Mouse (Mus musculus): ENCODE measurements around the gene Fignl1. TPM values are rescaled to one million over a fixed set of nuclear protein-coding genes. Genes with fewer than 3 reads are reported as not detected.
A peak's percentile ranks its signal among the peaks of the same experiment; 100 is the strongest.

The Fignl1 gene
- total and polyA plus RNA-seq, 3 experiments: 34.2 to 59.9 (median 51.2) TPM

GRCm38 (mm10) chr11:11811906-11812480 is 3.2 kb upstream of the Fignl1 start:
- Histone ChIP-seq H3K9me3 (replicated peaks; ENCODE audit: insufficient read depth, low read length) (no peaks in the 10 kb centered on the region), H3K4me1 (ENCODE audit: control insufficient read depth in 1 of 2, insufficient read depth in 2 of 2, low read length in 2 of 2) (peaks cover 13 to 17% of the 10 kb centered on the region in 2 experiments), H3K36me3 (ENCODE audit: control insufficient read depth in 1 of 2, insufficient read depth in 2 of 2, low read length in 2 of 2) (peaks cover 0 to 28% of the 10 kb centered on the region in 2 experiments; a peak in 2 of 4 replicates), H3K79me2 (ENCODE audit: control insufficient read depth, insufficient read depth, low read length, poor library complexity) (peaks cover 13% of the 10 kb centered on the region), H3K4me3 (ENCODE audit: control insufficient read depth in 1 of 2, insufficient read depth in 1 of 2, low read depth in 2 of 2, low read length in 2 of 2) (no peak overlapping the region), H3K27me3 (ENCODE audit: control insufficient read depth in 1 of 2, insufficient read depth in 2 of 2, low read length in 2 of 2) (no peaks in the 10 kb centered on the region), H3K27ac (ENCODE audit: control insufficient read depth, low read depth, low read length) (no peak overlapping the region), H3K9ac (ENCODE audit: control insufficient read depth, low read depth, low read length, poor library complexity, severe bottlenecking) (no peak overlapping the region)
- DNase-seq (ENCODE audit: low read depth, low spot score): peak; percentile 93
- TF ChIP-seq ELF1 (IDR thresholded peaks at IDR 0.05; ENCODE audit: low read depth, low read length): no peak
- peak; percentile 95 for TF ChIP-seq RCOR1 (IDR thresholded peaks at IDR 0.05; ENCODE audit: low read depth, low read length)
- no peak for TF ChIP-seq ZMIZ1 (IDR thresholded peaks at IDR 0.05; ENCODE audit: low read depth, low read length)
- no peak for TF ChIP-seq MAZ (IDR thresholded peaks at IDR 0.05; ENCODE audit: low read depth, low read length)
- TF ChIP-seq RAD21 (IDR thresholded peaks at IDR 0.05; ENCODE audit: low read depth, low read length): peak; percentile 93
- TF ChIP-seq TBP (IDR thresholded peaks at IDR 0.05; ENCODE audit: low read depth, low read length): peak; percentile 36; the same call in 1 of the 2 replicates
- TF ChIP-seq SMC3 (IDR thresholded peaks at IDR 0.05; ENCODE audit: low read depth, low read length): peak; percentile 99
- TF ChIP-seq TAL1 (IDR thresholded peaks at IDR 0.05; ENCODE audit: low read length): peak; percentile 72
- TF ChIP-seq ZNF384 (IDR thresholded peaks at IDR 0.05; ENCODE audit: low read depth, low read length): peak; percentile 56
- no peak for TF ChIP-seq POLR2A (IDR thresholded peaks at IDR 0.05; ENCODE audit: control insufficient read depth in 1 of 2, insufficient read depth in 1 of 2, low read depth in 1 of 2, low read length in 2 of 2, poor library complexity in 1 of 2)
- 0 out of 2 replicates have a peak, but pooled peaks have one; percentile 10 for TF ChIP-seq ETS1 (IDR thresholded peaks at IDR 0.05; ENCODE audit: low read depth, low read length)
- peak; percentile 95 to 99 (median 98) for TF ChIP-seq CTCF (IDR thresholded peaks at IDR 0.05 in 2 of 3, conservative IDR thresholded peaks at IDR 0.05 in 1 of 3; ENCODE audit: control insufficient read depth in 1 of 3, insufficient read depth in 1 of 3, low read depth in 2 of 3, low read length in 3 of 3, poor library complexity in 1 of 3, severe bottlenecking in 1 of 3)
- peak; percentile 80; the same call in 1 of the 2 replicates for TF ChIP-seq TCF12 (IDR thresholded peaks at IDR 0.05; ENCODE audit: low read depth, low read length)
- peak; percentile 78 for TF ChIP-seq GATA1 (IDR thresholded peaks at IDR 0.05; ENCODE audit: low read depth, low read length)
- TF ChIP-seq EP300 (IDR thresholded peaks at IDR 0.05; ENCODE audit: low read depth in 1 of 2, low read length in 2 of 2): peak; percentile 76 to 78; a peak in 3 of 4 replicates
- TF ChIP-seq MYC (IDR thresholded peaks at IDR 0.05; ENCODE audit: low read depth, low read length): 0 out of 2 replicates have a peak, but pooled peaks have one; percentile 25
- TF ChIP-seq ZC3H11A (IDR thresholded peaks at IDR 0.05; ENCODE audit: low read depth, low read length): peak; percentile 91

- peak; percentile 53; the same call in 1 of the 2 replicates for TF ChIP-seq ZKSCAN1 (IDR thresholded peaks at IDR 0.05; ENCODE audit: low read depth, low read length)
- no peak for TF ChIP-seq USF2 (IDR thresholded peaks at IDR 0.05; ENCODE audit: borderline replicate concordance in 1 of 2, insufficient read depth in 1 of 2, low read depth in 1 of 2, low read length in 2 of 2)
- TF ChIP-seq MYB (IDR thresholded peaks at IDR 0.05; ENCODE audit: low read depth, low read length): no peak
- peak; percentile 79 for TF ChIP-seq RCOR1 (IDR thresholded peaks at IDR 0.05; ENCODE audit: low read depth, low read length)
- 0 out of 2 replicates have a peak, but pooled peaks have one; percentile 5 for TF ChIP-seq MYC (IDR thresholded peaks at IDR 0.05; ENCODE audit: low read depth, low read length)
- TF ChIP-seq SIN3A (IDR thresholded peaks at IDR 0.05; ENCODE audit: low read length): peak; percentile 45; the same call in 1 of the 2 replicates
- TF ChIP-seq ETS1 (IDR thresholded peaks at IDR 0.05; ENCODE audit: low read depth, low read length): 0 out of 2 replicates have a peak, but pooled peaks have one; percentile 35
- TF ChIP-seq ZMIZ1 (IDR thresholded peaks at IDR 0.05; ENCODE audit: low read depth, low read length): no peak; the same call in 1 of the 2 replicates
- peak; percentile 79; the same call in 1 of the 2 replicates for TF ChIP-seq CHD1 (IDR thresholded peaks at IDR 0.05; ENCODE audit: low read depth, low read length)
- TF ChIP-seq ELF1 (IDR thresholded peaks at IDR 0.05; ENCODE audit: low read depth, low read length): no peak
- TF ChIP-seq E2F4 (IDR thresholded peaks at IDR 0.05; ENCODE audit: borderline replicate concordance, low read depth, low read length): no peak
- TF ChIP-seq SMC3 (IDR thresholded peaks at IDR 0.05; ENCODE audit: low read depth, low read length): no peak
- no peak; the same call in 1 of the 2 replicates for TF ChIP-seq TBP (IDR thresholded peaks at IDR 0.05; ENCODE audit: low read depth, low read length)
- no peak for TF ChIP-seq UBTF (IDR thresholded peaks at IDR 0.05; ENCODE audit: borderline replicate concordance, insufficient read depth, low read depth, low read length)
- TF ChIP-seq ZNF384 (IDR thresholded peaks at IDR 0.05; ENCODE audit: low read depth, low read length): peak; percentile 95
- DNase-seq (ENCODE audit: low read depth, low spot score): no peak
Measured at GRCm38 (mm10) chr11:11809404-11810175, 828 bp upstream of the Fignl1 start.

More at GRCm38 (mm10) chr11:11809404-11810175, 828 bp upstream of the Fignl1 start:
- peaks cover 3 to 23% of the 10 kb centered on the region in 2 experiments for H3K36me3 ChIP-seq (ENCODE audit: control insufficient read depth in 1 of 2, insufficient read depth in 2 of 2, low read length in 2 of 2)
- H3K4me3 ChIP-seq (ENCODE audit: control insufficient read depth in 1 of 2, insufficient read depth in 1 of 2, low read depth in 2 of 2, low read length in 2 of 2): peak overlapping the region; percentile 13 to 76
- peak overlapping the region; percentile 97 for H3K27ac ChIP-seq (ENCODE audit: control insufficient read depth, low read depth, low read length)
- H3K4me1 ChIP-seq (ENCODE audit: control insufficient read depth in 1 of 2, insufficient read depth in 2 of 2, low read length in 2 of 2): peaks cover 5% of the 10 kb centered on the region in 2 experiments
- H3K9me3 ChIP-seq (replicated peaks; ENCODE audit: insufficient read depth, low read length): no peaks in the 10 kb centered on the region
- no peaks in the 10 kb centered on the region for H3K27me3 ChIP-seq (ENCODE audit: control insufficient read depth in 1 of 2, insufficient read depth in 2 of 2, low read length in 2 of 2)
- peak overlapping the region; percentile 91 for H3K9ac ChIP-seq (ENCODE audit: control insufficient read depth, low read depth, low read length, poor library complexity, severe bottlenecking)
- peaks cover 16% of the 10 kb centered on the region for H3K79me2 ChIP-seq (ENCODE audit: control insufficient read depth, insufficient read depth, low read length, poor library complexity)
